Mouse (Mus musculus) lung, adult 2 months (tissue): Measurements from ENCODE around the gene Fnbp1. TPM values are rescaled to one million over a fixed set of nuclear protein-coding genes. Genes with fewer than 3 reads are reported as not detected.
"Not testable (repeated sequence)": the region's sequence is repeated elsewhere in the genome, so short reads cannot be mapped to it uniquely, and the experiment has no call there.

Source experiments
- DNase-seq: peaks from one replicate; pipeline ENCODE4 v3.0.0; 2022
- H3K4me1 ChIP-seq: fragments of 200-500 bp; 2 replicates; pipeline ENCODE4 v1.6.1; 2011; ENCODE audit warnings: low read length; ENCODE audit not compliant: control insufficient read depth, insufficient read depth
- H3K4me3 ChIP-seq: fragments of 200-500 bp; replicated peaks from 2 replicates; pipeline ENCODE3; 2011; ENCODE audit warnings: low read depth, mild to moderate bottlenecking, control low read depth, low read length; ENCODE audit errors: extremely low read depth
- CTCF ChIP-seq: fragments of 200-500 bp; IDR thresholded peaks from 2 replicates; pipeline ENCODE4 v1.5.1; 2011; ENCODE audit warnings: mild to moderate bottlenecking, low read length, control low read depth; ENCODE audit not compliant: insufficient read depth
- POLR2A ChIP-seq: fragments of 200-500 bp; IDR thresholded peaks from 2 replicates; pipeline ENCODE4 v1.6.1; 2011; ENCODE audit warnings: low read depth, mild to moderate bottlenecking, control low read depth, low read length, borderline replicate concordance; ENCODE audit errors: extremely low read depth
- WGBS: fragments of 180-500 bp; shearing (Covaris S2); methylation state at CpG from one replicate; pipeline ENCODE4 v1.1.7; 2018; 5-methylcytosine and 5-hydroxymethylcytosine counted together
- polyA plus RNA-seq: library from polyadenylated mRNA; depleted of rRNA; stranded (reverse); fragments of >200 nt; gene quantifications from 2 replicates; pipeline ENCODE4 v1.2.3, GENCODE M21; 2012; rRNA removed

Fnbp1 gene
- polyA plus RNA-seq = 39.9 and 47.4 TPM in 2 replicates

DNA sequence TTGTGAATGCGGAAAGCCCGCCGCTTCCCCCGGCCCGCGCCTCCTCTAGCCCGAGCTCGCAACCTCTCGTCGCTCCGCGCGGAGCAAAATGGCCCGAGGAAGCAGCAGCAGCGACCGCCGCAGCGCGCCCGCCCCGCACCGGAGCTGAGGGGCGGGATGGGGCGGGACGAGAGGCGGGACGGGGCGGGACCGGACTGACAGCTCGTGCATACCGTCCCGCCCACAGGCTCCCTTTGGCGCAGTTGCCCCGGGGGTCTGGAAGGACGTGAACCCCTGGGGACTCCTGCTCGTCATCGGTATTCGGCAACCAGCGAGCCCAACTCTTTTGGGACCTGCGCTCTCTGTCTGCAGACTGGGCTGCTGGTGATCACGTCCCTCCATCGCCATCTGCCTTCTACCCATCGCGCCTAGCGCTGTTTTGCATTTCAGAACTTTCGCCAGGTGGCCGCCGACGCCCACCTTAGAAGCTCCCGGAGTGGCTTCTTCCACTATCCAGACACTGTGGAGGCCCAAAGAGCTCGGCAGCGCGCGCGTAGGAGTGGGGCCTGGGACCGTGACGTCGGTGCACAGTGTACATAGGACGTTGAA lies at the start of gene Fnbp1:
Gene Fnbp1, minus strand, starts transcription at position 142 of the 588 bp plus-strand sequence.
- DNase-seq = peak; percentile 81
- peak within 1 kb of the TSS; percentile 93 for H3K4me3 ChIP-seq
- WGBS = under 1% methylated on average over 59 of the region's 59 CpGs
- TF ChIP-seq CTCF = no peak
- TF ChIP-seq POLR2A = peak; percentile 82
- H3K4me1 ChIP-seq = peaks cover 6% of the 10 kb centered on the region; the same call in 1 of the 2 replicates

- Histone ChIP-seq H3K4me1 (no peaks in the 10 kb centered on the region), H3K4me3 (no peak overlapping the region)
- 86% methylated on average over 3 of the region's 3 CpGs for WGBS
- TF ChIP-seq POLR2A (no peak), CTCF (no peak)
- no peak for DNase-seq
These were observed 47.8 kb upstream of the Fnbp1 start for GRCm38 (mm10) chr2:31189654-31190053.

- TF ChIP-seq CTCF = no peak
- TF ChIP-seq POLR2A = no peak
- 93% methylated on average over 1 of the region's 1 CpGs for WGBS
- Histone ChIP-seq H3K4me1 (no peaks in the 10 kb centered on the region), H3K4me3 (no peak overlapping the region)
- DNase-seq = no peak
These were observed 46.9 kb upstream of the Fnbp1 start for GRCm38 (mm10) chr2:31188691-31189090.

GRCm38 (mm10) chr2:31183830-31184229 lies 42.0 kb upstream of the Fnbp1 start:
- DNase-seq = no peak
- WGBS = 93% methylated on average over 1 of the region's 1 CpGs
- H3K4me1 ChIP-seq = peaks cover 5% of the 10 kb centered on the region
- H3K4me3 ChIP-seq = no peak overlapping the region
- TF ChIP-seq POLR2A (no peak), CTCF (no peak)

DNA sequence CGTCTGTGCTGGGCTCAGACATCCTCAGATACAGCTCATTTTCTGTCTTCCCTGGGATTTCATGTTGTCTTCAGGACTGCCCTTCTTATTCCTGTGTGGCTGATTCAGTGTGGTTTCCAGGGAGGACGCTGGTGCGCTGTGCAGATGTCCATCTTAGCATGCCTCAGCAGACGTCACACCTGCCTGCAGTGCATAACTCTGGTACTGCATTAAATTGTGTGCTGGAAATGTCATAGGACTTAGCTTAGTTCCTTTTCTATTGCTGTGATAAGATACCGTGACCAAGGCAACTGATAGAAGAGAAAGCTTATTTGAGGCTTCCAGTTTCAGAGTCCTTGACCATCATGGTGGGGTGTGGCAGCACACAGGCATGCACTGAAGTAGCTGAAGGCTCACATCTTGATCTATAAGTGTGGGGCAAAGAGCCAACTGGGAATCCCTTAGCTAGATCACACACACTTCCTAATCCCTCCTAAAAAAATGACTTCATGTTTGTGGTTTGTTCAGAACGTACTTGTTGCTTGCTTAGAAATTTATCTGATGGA lies 41.0 kb upstream of the Fnbp1 start:
- H3K4me3 ChIP-seq = no peak overlapping the region
- TF ChIP-seq CTCF (no peak), POLR2A (no peak)
- no peak for DNase-seq
- 82% methylated on average over 6 of the region's 6 CpGs for WGBS
- peaks cover 5% of the 10 kb centered on the region for H3K4me1 ChIP-seq

GRCm38 (mm10) chr2:31180081-31180551 lies 38.3 kb upstream of the Fnbp1 start:
- no peak overlapping the region for H3K4me3 ChIP-seq
- DNase-seq = no peak
- H3K4me1 ChIP-seq = peaks cover 5% of the 10 kb centered on the region
- 36% methylated on average over 7 of the region's 7 CpGs for whole genome bisulfite sequencing
- TF ChIP-seq POLR2A = no peak
- TF ChIP-seq CTCF = no peak

- Histone ChIP-seq H3K4me1 (peaks cover 5% of the 10 kb centered on the region), H3K4me3 (no peak overlapping the region)
- DNase-seq = no peak
- TF ChIP-seq POLR2A (no peak), CTCF (no peak)
- WGBS = 79% methylated on average over 7 of the region's 7 CpGs
These were observed 37.7 kb upstream of the Fnbp1 start for GRCm38 (mm10) chr2:31179471-31179870.

DNA sequence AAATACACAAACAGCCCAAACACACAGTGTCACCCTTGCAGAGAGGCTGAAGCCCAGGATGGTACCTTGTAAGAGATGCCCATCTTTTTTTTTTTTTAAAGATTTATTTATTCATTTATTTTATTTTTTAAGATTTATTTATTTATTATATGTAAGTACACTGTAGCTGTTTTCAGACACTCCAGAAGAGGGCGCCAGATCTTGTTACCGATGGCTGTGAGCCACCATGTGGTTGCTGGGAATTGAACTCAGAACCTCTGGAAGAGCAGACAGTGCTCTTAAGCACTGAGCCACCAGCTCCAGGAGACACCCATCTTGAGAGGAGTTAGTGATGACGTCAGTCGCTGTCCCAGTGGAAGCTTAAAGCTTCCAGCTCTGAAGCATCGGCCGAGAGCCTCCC lies 36.8 kb upstream of the Fnbp1 start:
- not testable (repeated sequence) for H3K4me3 ChIP-seq, DNase-seq, H3K4me1 ChIP-seq
- 82% methylated on average over 6 of the region's 6 CpGs for whole genome bisulfite sequencing
- TF ChIP-seq CTCF = 0 out of 2 replicates have a peak, but pooled peaks have one; percentile 1

DNA sequence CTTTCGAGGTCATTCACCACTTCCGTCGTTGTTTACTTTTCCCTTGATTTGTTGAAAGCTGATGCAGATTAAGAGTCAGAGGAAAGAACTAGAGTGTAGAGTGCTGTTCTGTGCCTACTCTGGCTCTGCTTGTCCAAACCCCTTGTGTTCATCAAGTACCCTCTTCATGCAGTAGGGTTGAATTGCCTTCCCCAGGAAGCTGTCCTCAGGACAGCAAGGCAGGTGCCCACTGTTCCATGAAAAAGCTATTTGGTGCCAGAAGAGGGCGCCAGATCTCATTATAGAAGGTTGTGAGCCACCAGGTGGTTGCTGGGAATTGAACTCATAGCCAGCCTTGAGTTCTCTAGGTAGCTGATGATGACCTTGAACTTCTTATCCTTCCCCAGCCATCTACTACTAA lies 31.5 kb upstream of the Fnbp1 start:
- WGBS = 56% methylated on average over 4 of the region's 4 CpGs
- no peak overlapping the region for H3K4me3 ChIP-seq
- no peak for DNase-seq
- TF ChIP-seq CTCF (peak; percentile 30), POLR2A (no peak)
- H3K4me1 ChIP-seq = peaks cover 9% of the 10 kb centered on the region

DNA sequence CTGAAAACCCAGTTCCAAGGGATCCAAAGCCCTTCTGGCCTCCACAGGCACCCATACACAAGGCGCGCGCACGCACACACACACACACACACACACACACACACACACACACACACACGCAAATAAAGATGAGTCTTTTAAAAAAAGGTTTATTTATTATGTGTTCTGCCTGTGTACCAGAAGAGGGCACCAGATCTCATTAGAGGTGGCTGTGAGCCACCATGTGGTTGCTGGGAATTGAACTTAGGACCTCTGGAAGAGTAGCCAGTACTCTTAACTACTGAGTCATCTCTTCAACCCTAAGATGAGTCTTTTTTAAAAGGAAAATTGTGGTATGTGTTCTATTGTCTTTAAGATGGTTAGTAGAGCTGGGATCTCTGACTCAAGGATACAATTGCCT lies 30.7 kb upstream of the Fnbp1 start:
- H3K4me1 ChIP-seq = peaks cover 9% of the 10 kb centered on the region
- no peak overlapping the region for H3K4me3 ChIP-seq
- 87% methylated on average over 5 of the region's 5 CpGs for WGBS
- TF ChIP-seq POLR2A (no peak), CTCF (no peak)
- DNase-seq = no peak
